In the genomic region with DNA sequence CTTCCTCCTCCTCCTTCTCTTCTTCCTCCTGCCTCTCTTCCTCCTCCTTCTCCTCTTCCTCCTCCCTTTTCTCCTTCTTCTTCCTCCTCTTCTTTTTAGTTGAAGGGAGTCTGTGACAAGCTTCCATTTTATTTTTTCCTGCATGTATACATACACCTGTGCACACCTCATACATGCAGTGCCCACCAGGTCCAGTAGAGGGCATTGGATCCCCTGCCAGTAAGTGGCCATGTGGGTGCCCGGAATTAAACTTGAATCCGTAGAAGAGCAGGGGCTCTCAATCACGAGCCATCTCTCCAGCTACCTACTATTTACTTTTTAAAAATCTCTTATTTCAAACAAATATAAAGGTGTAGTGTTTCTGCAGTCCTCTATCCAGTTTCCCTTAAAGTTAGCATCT, we compare ENCODE assay signal across 9 mouse cellular contexts. TPM values are rescaled to one million over a fixed set of nuclear protein-coding genes. Genes with fewer than 3 reads are reported as not detected.
DNase-seq lines count a peak whose midpoint lies in the region; ATAC-seq and TF ChIP-seq lines count a peak whose summit lies in the region.
"Had no signal": no experiment of that assay in that cellular context is flagged by ENCODE, and none has a peak within 500 bp of the region (broad histone marks: within the 10 kb centered on the region; RNA-seq: fewer than 3 reads in every experiment).

No protein-coding gene starts in this region.

- ATAC-seq in neural tube, embryonic 15.5 days (ENCODE audit: low FRiP score) = no peak
- ATAC-seq in lung, postnatal 0 days = no peak

- peaks cover 8% of the 10 kb centered on the region; the same call in 1 of the 2 replicates for H3K36me3 ChIP-seq in neural tube, embryonic 15.5 days
- H3K36me3 ChIP-seq in lung, postnatal 0 days (ENCODE audit: insufficient read depth, low read length) = no peaks in the 10 kb centered on the region
- H3K36me3 ChIP-seq: stomach, embryonic 15.5 days had no signal

- peak; percentile 74 for TF ChIP-seq CTCF in lung, postnatal 0 days (IDR thresholded peaks at IDR 0.05)

- H3K27ac ChIP-seq in neural tube, embryonic 15.5 days (replicated peaks) = no peak overlapping the region
- no peak overlapping the region for H3K27ac ChIP-seq in lung, postnatal 0 days (ENCODE audit: low read length)
- H3K27ac ChIP-seq: stomach, embryonic 15.5 days had no signal

- H3K4me2 ChIP-seq in neural tube, embryonic 15.5 days = no peak overlapping the region
- no peak overlapping the region for H3K4me2 ChIP-seq in lung, postnatal 0 days (replicated peaks; ENCODE audit: low read depth, low read length)
- H3K4me2 ChIP-seq: stomach, embryonic 15.5 days had no signal

- no peaks in the 10 kb centered on the region for H3K9me3 ChIP-seq in neural tube, embryonic 15.5 days (replicated peaks)
- no peaks in the 10 kb centered on the region for H3K9me3 ChIP-seq in lung, postnatal 0 days (ENCODE audit: low read length)
- H3K9me3 ChIP-seq: stomach, embryonic 15.5 days had no signal

- H3K4me3 ChIP-seq in neural tube, embryonic 15.5 days (replicated peaks) = no peak overlapping the region
- no peak overlapping the region for H3K4me3 ChIP-seq in lung, postnatal 0 days (ENCODE audit: low read depth, low read length)
- H3K4me3 ChIP-seq: stomach, embryonic 15.5 days had no signal

- WGBS in neural tube, embryonic 15.5 days = 28% methylated on average over 3 of the region's 3 CpGs
- 8% methylated on average over 3 of the region's 3 CpGs for WGBS in lung, postnatal 0 days

- H3K9ac ChIP-seq in neural tube, embryonic 15.5 days (replicated peaks) = no peak overlapping the region
- no peak overlapping the region for H3K9ac ChIP-seq in lung, postnatal 0 days (replicated peaks; ENCODE audit: low read depth)
- H3K9ac ChIP-seq: stomach, embryonic 15.5 days had no signal

- no peaks in the 10 kb centered on the region for H3K27me3 ChIP-seq in neural tube, embryonic 15.5 days (replicated peaks)
- H3K27me3 ChIP-seq in lung, postnatal 0 days (replicated peaks; ENCODE audit: insufficient read depth, low read length) = no peaks in the 10 kb centered on the region
- H3K27me3 ChIP-seq: stomach, embryonic 15.5 days had no signal

- no peak for TF ChIP-seq EP300 in lung, postnatal 0 days (IDR thresholded peaks at IDR 0.05)

- peak; percentile 8 to 29 for DNase-seq in adrenal gland, adult 18-20 months (ENCODE audit: low spot score in 2 of 2)
- DNase-seq in adrenal gland, postnatal 4 days (ENCODE audit: low spot score in 2 of 2) = no peak
- peak; percentile 29 for DNase-seq in neural tube, embryonic 10.5 days (ENCODE audit: extremely low spot score, low spot score)
- peak; percentile 37 for DNase-seq in cerebellum, adult 11-12 months
- DNase-seq in induced T-regulatory cell, adult 2 months (ENCODE audit: low read depth) = peak; percentile 58
- DNase-seq in lung, postnatal 0 days (ENCODE audit: low spot score) = peak; percentile 38
- DNase-seq in spleen, postnatal 36 days (ENCODE audit: low spot score in 2 of 2) = peak; percentile 21 to 33

- H3K4me1 ChIP-seq in neural tube, embryonic 15.5 days = no peaks in the 10 kb centered on the region
- no peaks in the 10 kb centered on the region for H3K4me1 ChIP-seq in lung, postnatal 0 days (ENCODE audit: insufficient read depth, low read depth, low read length)
- H3K4me1 ChIP-seq: stomach, embryonic 15.5 days had no signal

RNA-seq across cellular contexts. Expression of gene Eml5, which starts 50.5 kb away (rescaled TPM):
- total RNA-seq in adrenal gland, adult 18-20 months (2021) = 10 to 100 TPM; 19.1 TPM
- 10 to 100 TPM; 48.0 to 48.6 TPM for total RNA-seq in adrenal gland, postnatal 4 days (2021)
- 15.1 and 19.8 TPM in 2 replicates for polyA plus RNA-seq in neural tube, embryonic 15.5 days (2015; fragmentation: Nextera tagmentation; extraction: Ambion mirVana)
- 1.4 and 2.2 TPM in 2 replicates for polyA plus RNA-seq in lung, postnatal 0 days (2015; fragmentation: Nextera tagmentation; extraction: Ambion mirVana)

Comparison
In these comparisons a context has a peak if more than half of its experiments do, and no peak if none do; other contexts are left out.
1. DNase-seq: peak in adrenal gland, adult 18-20 months (2 of 2), neural tube, embryonic 10.5 days (single experiment), cerebellum, adult 11-12 months (single experiment), induced T-regulatory cell, adult 2 months (single experiment), lung, postnatal 0 days (single experiment) and spleen, postnatal 36 days (2 of 2); none in adrenal gland, postnatal 4 days (0 of 2).